Mouse (Mus musculus) liver, adult 2 months (tissue): ENCODE data around the gene Zc3h4.

Experiments used
- CTCF ChIP-seq: fragments of 200-500 bp; IDR thresholded peaks from 2 replicates; pipeline ENCODE4 v1.5.1; 2011; ENCODE audit warnings: low read depth, low read length, control low read depth
- POLR2A ChIP-seq: fragments of 200-500 bp; IDR thresholded peaks from 2 replicates; pipeline ENCODE4 v1.6.1; 2011; ENCODE audit warnings: low read length, control low read depth; ENCODE audit not compliant: insufficient read depth; ENCODE audit errors: extremely low read depth

GRCm38 (mm10) chr7:16461151-16461550 is 60.4 kb downstream of the Zc3h4 start:
- no peak for TF ChIP-seq CTCF
- no peak for TF ChIP-seq POLR2A
